Mouse (Mus musculus): Measurements from ENCODE around the gene Rnf135.

DNA sequence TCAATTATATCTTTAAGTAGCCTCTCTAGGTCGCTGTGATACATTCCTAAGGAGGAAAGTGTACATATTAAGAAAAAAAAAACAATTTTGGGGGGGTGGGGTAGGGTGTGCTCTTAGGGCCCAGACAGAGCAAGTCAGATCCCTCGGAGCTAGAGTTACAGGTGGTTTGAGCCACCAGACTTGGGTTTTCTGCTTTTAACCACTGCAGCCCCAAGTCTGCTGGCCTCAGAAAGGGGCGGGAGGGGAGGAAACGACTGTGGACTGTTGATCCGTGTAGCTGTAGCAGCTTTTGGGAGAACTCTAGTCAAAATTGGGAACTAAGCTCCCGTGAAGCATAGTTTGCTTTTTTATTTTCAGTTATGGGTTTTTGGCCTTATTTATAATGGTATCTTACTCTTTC is 26.7 kb downstream of the Rnf135 start:
- TF ChIP-seq POLR2A (IDR thresholded peaks at IDR 0.05; ENCODE audit: borderline replicate concordance, low read depth, low read length) = no peak
- TF ChIP-seq CTCF (IDR thresholded peaks at IDR 0.05; ENCODE audit: low read depth, low read length) = no peak
